Mouse (Mus musculus): ENCODE measurements around the gene Tcerg1l. TPM values are rescaled to one million over a fixed set of nuclear protein-coding genes. Genes with fewer than 3 reads are reported as not detected.

Tcerg1l gene
- 25.7 and 28.4 TPM in 2 replicates for polyA plus RNA-seq (2015; fragmentation: Nextera tagmentation; extraction: Ambion mirVana)

GRCm38 (mm10) chr7:138397485-138398181, at the start of gene Tcerg1l:
Gene Tcerg1l, minus strand, starts transcription at chr7:138397730.
- no peaks in the 10 kb centered on the region for H3K36me3 ChIP-seq (replicated peaks)
- peak within 1 kb of the TSS; percentile 98 for H3K4me2 ChIP-seq
- H3K27me3 ChIP-seq (replicated peaks): 0 out of 2 replicates have a peak, but pooled peaks cover 2% of the 10 kb centered on the region
- peak within 1 kb of the TSS; percentile 68 for H3K27ac ChIP-seq
- H3K9ac ChIP-seq: peak within 1 kb of the TSS; percentile 71
- H3K4me1 ChIP-seq: peaks cover 26% of the 10 kb centered on the region
- H3K4me3 ChIP-seq: peak within 1 kb of the TSS; percentile 70
- WGBS: under 1% methylated on average over 59 of the region's 76 CpGs
- ATAC-seq (replicated peaks): peak; percentile 84
- no peaks in the 10 kb centered on the region for H3K9me3 ChIP-seq

- Histone ChIP-seq H3K27me3 (replicated peaks) (no peaks in the 10 kb centered on the region), H3K9ac (no peak overlapping the region), H3K27ac (no peak overlapping the region), H3K4me3 (no peak overlapping the region), H3K4me1 (no peaks in the 10 kb centered on the region), H3K36me3 (replicated peaks) (no peaks in the 10 kb centered on the region), H3K9me3 (no peaks in the 10 kb centered on the region), H3K4me2 (no peak overlapping the region)
- 73% methylated on average over 4 of the region's 4 CpGs for WGBS
- ATAC-seq (replicated peaks): no peak
These were observed 44.6 kb upstream of the Tcerg1l start for GRCm38 (mm10) chr7:138442096-138442495.

GRCm38 (mm10) chr7:138432541-138432940, 35.0 kb upstream of the Tcerg1l start:
- H3K4me1 ChIP-seq: no peaks in the 10 kb centered on the region
- no peak for ATAC-seq (replicated peaks)
- H3K27me3 ChIP-seq (replicated peaks): no peaks in the 10 kb centered on the region
- no peaks in the 10 kb centered on the region for H3K36me3 ChIP-seq (replicated peaks)
- WGBS: 74% methylated on average over 4 of the region's 4 CpGs
- no peak overlapping the region for H3K27ac ChIP-seq
- no peaks in the 10 kb centered on the region for H3K9me3 ChIP-seq
- H3K9ac ChIP-seq: no peak overlapping the region
- H3K4me2 ChIP-seq: no peak overlapping the region
- no peak overlapping the region for H3K4me3 ChIP-seq

- Histone ChIP-seq H3K4me3 (no peak overlapping the region), H3K36me3 (replicated peaks) (no peaks in the 10 kb centered on the region), H3K4me2 (no peak overlapping the region), H3K9ac (no peak overlapping the region), H3K27me3 (replicated peaks) (no peaks in the 10 kb centered on the region; the same call in 1 of the 2 replicates), H3K4me1 (no peaks in the 10 kb centered on the region), H3K27ac (no peak overlapping the region), H3K9me3 (no peaks in the 10 kb centered on the region)
- no peak for ATAC-seq (replicated peaks)
These were observed 33.9 kb upstream of the Tcerg1l start for GRCm38 (mm10) chr7:138431456-138431855.

GRCm38 (mm10) chr7:138429916-138430315, 32.4 kb upstream of the Tcerg1l start:
- Histone ChIP-seq H3K27me3 (replicated peaks) (no peaks in the 10 kb centered on the region; the same call in 1 of the 2 replicates), H3K27ac (no peak overlapping the region), H3K4me1 (no peaks in the 10 kb centered on the region), H3K4me3 (no peak overlapping the region), H3K4me2 (no peak overlapping the region), H3K9me3 (no peaks in the 10 kb centered on the region), H3K9ac (no peak overlapping the region), H3K36me3 (replicated peaks) (no peaks in the 10 kb centered on the region)
- 60% methylated on average over 7 of the region's 7 CpGs for WGBS
- ATAC-seq (replicated peaks): no peak

GRCm38 (mm10) chr7:138428826-138429225, 31.3 kb upstream of the Tcerg1l start:
- Histone ChIP-seq H3K27ac (no peak overlapping the region), H3K4me2 (no peak overlapping the region), H3K4me3 (no peak overlapping the region), H3K4me1 (no peaks in the 10 kb centered on the region), H3K36me3 (replicated peaks) (no peaks in the 10 kb centered on the region), H3K9ac (no peak overlapping the region), H3K27me3 (replicated peaks) (no peaks in the 10 kb centered on the region; the same call in 1 of the 2 replicates), H3K9me3 (no peaks in the 10 kb centered on the region)
- no peak for ATAC-seq (replicated peaks)
- WGBS: 52% methylated on average over 1 of the region's 1 CpGs

- Histone ChIP-seq H3K4me1 (no peaks in the 10 kb centered on the region), H3K9ac (no peak overlapping the region), H3K27me3 (replicated peaks) (no peaks in the 10 kb centered on the region; the same call in 1 of the 2 replicates), H3K4me2 (no peak overlapping the region), H3K36me3 (replicated peaks) (no peaks in the 10 kb centered on the region), H3K4me3 (no peak overlapping the region), H3K9me3 (no peaks in the 10 kb centered on the region), H3K27ac (no peak overlapping the region)
- ATAC-seq (replicated peaks): no peak
- 66% methylated on average over 3 of the region's 3 CpGs for WGBS
These were observed 29.9 kb upstream of the Tcerg1l start for GRCm38 (mm10) chr7:138427441-138427840.

- H3K9me3 ChIP-seq: no peaks in the 10 kb centered on the region
- no peak overlapping the region for H3K4me3 ChIP-seq
- no peaks in the 10 kb centered on the region for H3K4me1 ChIP-seq
- 60% methylated on average over 5 of the region's 5 CpGs for WGBS
- no peak overlapping the region for H3K4me2 ChIP-seq
- ATAC-seq (replicated peaks): no peak
- no peak overlapping the region for H3K27ac ChIP-seq
- H3K27me3 ChIP-seq (replicated peaks): no peaks in the 10 kb centered on the region
- H3K36me3 ChIP-seq (replicated peaks): no peaks in the 10 kb centered on the region
- H3K9ac ChIP-seq: no peak overlapping the region
These were observed 16.0 kb upstream of the Tcerg1l start for GRCm38 (mm10) chr7:138413496-138413895.

- H3K4me3 ChIP-seq: no peak overlapping the region
- WGBS: 93% methylated on average over 5 of the region's 5 CpGs
These were observed 4.1 kb upstream of the Tcerg1l start for GRCm38 (mm10) chr7:138401641-138402040.

GRCm38 (mm10) chr7:138400506-138401272, 3.2 kb upstream of the Tcerg1l start:
- peaks cover 19% of the 10 kb centered on the region for H3K4me1 ChIP-seq
- H3K9ac ChIP-seq: no peak overlapping the region
- no peaks in the 10 kb centered on the region for H3K9me3 ChIP-seq
- no peaks in the 10 kb centered on the region for H3K36me3 ChIP-seq (replicated peaks)
- 0 out of 2 replicates have a peak, but pooled peaks cover 2% of the 10 kb centered on the region for H3K27me3 ChIP-seq (replicated peaks)
- no peak for ATAC-seq (replicated peaks)
- no peak overlapping the region for H3K4me2 ChIP-seq
- WGBS: 82% methylated on average over 8 of the region's 8 CpGs
- H3K4me3 ChIP-seq: no peak overlapping the region
- H3K27ac ChIP-seq: no peak overlapping the region

More at GRCm38 (mm10) chr7:138401641-138402040, 4.1 kb upstream of the Tcerg1l start:
- Histone ChIP-seq H3K36me3 (replicated peaks) (no peaks in the 10 kb centered on the region), H3K9ac (no peak overlapping the region), H3K9me3 (no peaks in the 10 kb centered on the region), H3K4me1 (peaks cover 15% of the 10 kb centered on the region), H3K27me3 (replicated peaks) (0 out of 2 replicates have a peak, but pooled peaks cover 2% of the 10 kb centered on the region), H3K27ac (no peak overlapping the region), H3K4me2 (no peak overlapping the region)
- ATAC-seq (replicated peaks): no peak

- ATAC-seq (replicated peaks): peak; percentile 87
- WGBS: 2% methylated on average over 21 of the region's 21 CpGs
- Histone ChIP-seq H3K9ac (peak overlapping the region; percentile 71), H3K27ac (peak overlapping the region; percentile 68), H3K4me1 (peaks cover 26% of the 10 kb centered on the region), H3K9me3 (no peaks in the 10 kb centered on the region), H3K36me3 (replicated peaks) (no peaks in the 10 kb centered on the region), H3K4me2 (peak overlapping the region; percentile 98), H3K4me3 (peak overlapping the region; percentile 70), H3K27me3 (replicated peaks) (0 out of 2 replicates have a peak, but pooled peaks cover 2% of the 10 kb centered on the region)
These were observed 758 bp upstream of the Tcerg1l start for GRCm38 (mm10) chr7:138398182-138398793.

- peaks cover 26% of the 10 kb centered on the region for H3K4me1 ChIP-seq
- no peaks in the 10 kb centered on the region for H3K9me3 ChIP-seq
- peak overlapping the region; percentile 70 for H3K4me3 ChIP-seq
- 0 out of 2 replicates have a peak, but pooled peaks cover 2% of the 10 kb centered on the region for H3K27me3 ChIP-seq (replicated peaks)
- peak overlapping the region; percentile 98 for H3K4me2 ChIP-seq
- H3K9ac ChIP-seq: peak overlapping the region; percentile 71
- ATAC-seq (replicated peaks): no peak
- under 1% methylated on average over 40 of the region's 41 CpGs for WGBS
- H3K36me3 ChIP-seq (replicated peaks): no peaks in the 10 kb centered on the region
- peak overlapping the region; percentile 68 for H3K27ac ChIP-seq
These were observed 556 bp downstream of the Tcerg1l start for GRCm38 (mm10) chr7:138396863-138397484.
